Mouse (Mus musculus): ENCODE measurements around the gene Amotl2.

- peak; percentile 60; the same call in 1 of the 2 replicates for TF ChIP-seq CTCF (IDR thresholded peaks at IDR 0.05; ENCODE audit: borderline replicate concordance, extremely low read depth, insufficient read depth, insufficient read length)
- TF ChIP-seq POLR2A (IDR thresholded peaks at IDR 0.05; ENCODE audit: borderline replicate concordance, extremely low read depth, insufficient read depth, insufficient read length, poor library complexity, severe bottlenecking): no peak
Measured at GRCm38 (mm10) chr9:102713797-102714196, 2.7 kb upstream of the Amotl2 start.

Measured in brain, embryonic 14.5 days (tissue).